Mouse (Mus musculus) cerebellum, adult 9-11 months (tissue): ENCODE data around the gene Nol6.

Experiments
- DNase-seq: peaks from one replicate; pipeline ENCODE4 v3.0.0; 2022

Gene Nol6

DNA sequence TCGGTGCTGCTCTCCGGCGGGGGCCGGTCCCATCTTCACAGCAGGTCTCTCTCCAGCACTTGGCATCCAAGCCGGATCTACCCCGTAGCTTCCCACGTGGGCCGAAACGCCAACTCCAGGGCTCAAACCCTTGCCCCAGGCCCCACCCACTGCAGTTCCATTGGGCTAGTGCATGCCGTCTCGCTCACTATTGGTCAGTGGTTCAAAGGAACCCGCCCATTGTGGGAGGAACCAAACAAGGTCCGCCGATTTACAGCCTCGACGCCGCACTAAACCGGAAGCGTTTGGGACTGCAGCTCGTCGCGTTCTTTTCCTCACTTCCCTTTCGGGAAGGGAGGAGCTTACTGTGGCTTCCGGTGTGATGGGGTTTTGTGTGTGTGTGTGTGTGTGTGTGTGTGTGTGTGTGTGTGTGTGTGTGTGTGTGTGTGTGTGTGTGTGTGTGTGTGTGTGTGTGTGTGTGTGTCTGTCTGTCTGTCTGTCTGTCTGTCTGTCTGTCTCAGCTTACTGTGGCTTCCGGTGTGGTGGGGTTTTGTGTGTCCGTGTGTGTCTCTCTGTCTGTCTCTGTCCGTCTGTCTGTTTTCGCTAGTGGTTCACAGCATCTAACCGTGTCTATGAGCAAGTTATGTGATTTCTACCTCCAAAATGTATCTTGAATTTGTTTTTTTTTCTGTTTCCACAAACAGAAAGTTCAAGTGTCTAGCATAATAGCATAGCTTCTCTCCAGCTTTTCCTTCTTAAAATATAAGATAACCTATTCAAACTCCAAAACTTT, at the start of gene Nol6:
TSS of gene Nol6 (minus strand) at position 276 of the 772 bp plus-strand sequence.
- peak; percentile 99 for DNase-seq

DNA sequence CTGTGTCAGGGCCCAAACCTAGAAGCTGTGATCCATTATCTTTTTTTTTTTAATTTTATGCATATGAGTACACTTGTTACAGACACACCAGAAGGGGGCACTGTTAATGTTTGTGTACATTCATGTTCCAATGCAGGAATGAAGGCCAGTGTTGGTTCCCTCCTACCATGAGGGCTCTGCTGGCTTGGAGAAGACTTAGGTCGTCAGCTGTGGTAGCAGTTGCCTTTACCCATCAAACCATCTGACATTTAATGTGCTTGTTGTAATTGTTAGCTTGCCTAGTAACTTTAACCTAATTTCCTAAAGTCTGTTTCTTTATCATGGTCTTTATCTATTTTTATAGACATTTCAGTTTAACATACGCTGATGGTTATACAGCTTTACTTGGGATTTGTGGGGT, 46.7 kb upstream of the Nol6 start:
- DNase-seq = no peak

DNA sequence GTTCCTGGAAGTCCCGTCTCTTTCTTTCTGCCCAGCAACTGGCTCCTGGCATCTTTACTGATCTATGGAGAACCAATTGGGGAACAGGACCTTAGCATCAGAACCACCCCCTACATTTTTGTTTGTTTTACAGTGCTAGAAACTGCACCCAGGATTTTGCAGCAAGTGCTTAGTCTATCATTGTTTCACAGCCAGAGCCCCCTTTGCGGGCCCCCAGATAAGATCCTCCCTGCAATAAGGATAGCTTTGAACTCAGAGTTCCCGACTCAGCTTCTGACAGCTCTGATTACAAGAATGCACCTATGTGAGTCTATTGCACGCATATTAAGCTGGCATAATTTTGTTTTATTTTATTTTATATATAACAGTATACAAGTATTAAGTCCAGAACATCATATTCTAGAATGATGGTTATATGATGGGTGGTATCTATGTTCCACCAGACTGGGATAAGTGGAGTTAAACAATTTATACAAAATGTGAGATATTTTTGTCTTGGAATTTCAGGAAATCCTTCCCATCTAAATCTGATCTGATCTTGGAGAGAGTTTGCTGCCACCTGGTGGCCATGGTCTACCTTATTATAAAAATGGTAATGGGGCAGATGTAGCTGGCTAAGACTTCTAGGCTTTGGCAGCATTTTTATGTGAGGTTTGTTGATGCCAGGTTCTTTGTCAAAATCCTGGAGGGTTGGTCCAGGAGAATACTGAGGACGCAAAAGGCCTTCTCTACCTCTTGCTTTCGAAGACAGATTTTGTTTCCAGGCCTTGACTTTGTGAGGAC, 41.6 kb upstream of the Nol6 start:
- peak; percentile 84 for DNase-seq

DNA sequence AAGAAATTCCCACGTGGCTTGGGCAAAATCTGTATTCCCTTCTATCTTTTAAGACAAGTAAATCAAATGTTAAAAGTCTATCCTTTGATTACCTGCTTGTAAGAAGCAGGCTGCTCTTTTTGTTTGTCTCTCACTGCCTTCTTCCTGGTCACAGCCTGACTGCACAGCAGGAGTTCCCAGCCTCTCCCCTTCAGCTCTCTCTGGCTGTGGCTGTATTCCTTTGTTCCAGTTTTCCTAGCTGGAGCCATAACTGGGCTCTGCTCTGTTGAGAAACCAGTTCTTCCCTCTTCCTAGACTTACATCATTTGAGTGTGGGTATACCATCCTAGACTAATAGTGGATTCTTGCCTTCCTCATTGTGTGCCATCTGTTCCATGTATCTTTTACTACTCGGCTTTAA, 40.7 kb upstream of the Nol6 start:
- DNase-seq = peak; percentile 59

DNA sequence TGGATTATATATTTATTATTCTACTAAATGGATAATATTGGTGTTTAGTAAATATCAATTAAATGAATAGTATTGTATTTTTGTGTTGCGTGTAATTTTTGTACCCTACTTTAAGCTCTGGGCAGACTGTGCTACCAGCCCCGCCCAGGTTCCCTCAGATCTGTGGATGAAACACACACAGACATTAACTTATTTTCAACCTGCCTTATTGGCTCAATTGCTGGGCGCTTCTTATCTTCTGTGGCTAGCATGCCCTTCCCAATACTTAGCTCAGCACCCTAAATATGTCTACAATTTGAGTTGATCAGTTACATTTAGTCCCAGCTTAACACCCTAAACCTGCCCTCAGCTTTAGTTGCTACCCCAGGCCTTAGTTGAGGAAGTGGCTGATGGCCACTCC, 37.0 kb upstream of the Nol6 start:
- no peak for DNase-seq

DNA sequence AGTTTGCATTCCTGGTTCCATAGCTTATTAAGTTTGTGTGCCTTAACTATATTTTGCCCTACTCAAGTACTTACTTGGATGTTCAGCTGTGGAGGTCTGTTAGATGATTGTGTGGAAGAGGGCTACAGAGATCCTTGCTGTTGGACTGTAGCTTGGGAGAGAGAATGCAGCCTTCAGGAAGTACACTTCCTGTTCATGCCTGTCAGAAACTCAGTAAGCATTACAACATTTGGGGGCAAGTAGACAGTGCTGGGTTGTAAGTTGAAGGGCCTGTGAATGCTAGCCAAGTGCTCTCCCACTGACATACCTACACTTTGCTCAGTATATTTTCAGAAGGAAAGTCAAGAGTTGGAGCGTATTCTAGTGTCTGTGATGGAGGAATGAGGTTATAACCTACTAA, 34.0 kb upstream of the Nol6 start:
- DNase-seq = no peak

DNA sequence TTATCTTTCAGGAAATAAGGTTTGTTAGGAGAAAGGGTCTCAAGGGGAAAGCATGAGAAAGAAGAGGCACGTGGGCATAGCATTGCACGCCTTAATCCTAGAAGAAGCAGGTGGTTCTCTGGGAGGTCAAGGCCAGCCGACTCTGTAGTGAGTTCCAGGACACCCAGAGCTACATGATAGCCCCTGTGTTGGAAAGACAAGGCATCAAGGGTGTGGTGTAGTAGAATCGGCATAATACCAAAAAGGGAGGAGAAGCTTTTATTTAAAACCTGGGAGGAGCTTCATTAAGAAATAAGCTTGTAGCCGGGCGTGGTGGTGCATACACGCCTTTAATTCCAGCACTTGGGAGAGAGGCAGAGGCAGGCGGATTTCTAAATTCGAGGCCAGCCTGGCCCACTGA, 32.7 kb upstream of the Nol6 start:
- DNase-seq = no peak

DNA sequence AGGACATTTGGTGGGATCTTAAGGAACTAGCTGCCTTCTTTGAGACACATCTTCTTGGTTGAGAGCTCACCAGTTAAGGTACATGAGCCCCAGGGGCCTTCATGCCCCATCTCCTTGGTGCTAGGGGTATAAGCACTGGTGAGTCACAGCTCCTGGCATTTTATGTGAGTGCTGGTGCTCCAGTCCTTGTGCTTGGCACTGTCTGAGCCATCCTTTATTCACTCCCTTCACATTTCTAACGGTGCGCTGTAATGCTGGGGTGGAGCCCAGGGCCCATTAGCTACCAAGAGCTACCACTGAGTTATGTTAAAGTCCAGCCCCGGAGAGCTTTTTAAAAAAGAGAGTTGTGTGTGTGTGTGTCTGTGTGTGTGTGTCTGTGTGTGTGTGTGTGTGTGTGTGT, 28.9 kb upstream of the Nol6 start:
- DNase-seq = no peak

DNA sequence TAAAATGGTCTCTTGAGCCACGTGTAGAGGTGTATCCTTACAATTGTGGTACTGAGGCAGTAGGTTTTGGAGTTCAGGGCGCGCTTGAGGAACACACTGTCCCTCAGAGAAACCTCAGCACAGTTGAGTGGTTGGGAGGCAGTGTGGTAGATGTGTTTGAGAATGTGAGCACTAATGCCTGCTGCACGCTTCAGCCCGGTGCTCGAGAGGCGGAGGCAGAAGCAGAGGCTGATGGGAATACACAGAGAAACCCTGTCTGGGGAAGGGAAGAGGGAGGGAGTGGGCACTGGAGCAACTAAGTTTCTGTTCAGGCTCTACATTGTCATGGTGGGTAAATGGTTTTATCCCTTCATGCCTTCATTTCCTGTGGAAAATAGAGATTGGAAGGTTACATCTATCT, 26.9 kb upstream of the Nol6 start:
- DNase-seq = no peak

DNA sequence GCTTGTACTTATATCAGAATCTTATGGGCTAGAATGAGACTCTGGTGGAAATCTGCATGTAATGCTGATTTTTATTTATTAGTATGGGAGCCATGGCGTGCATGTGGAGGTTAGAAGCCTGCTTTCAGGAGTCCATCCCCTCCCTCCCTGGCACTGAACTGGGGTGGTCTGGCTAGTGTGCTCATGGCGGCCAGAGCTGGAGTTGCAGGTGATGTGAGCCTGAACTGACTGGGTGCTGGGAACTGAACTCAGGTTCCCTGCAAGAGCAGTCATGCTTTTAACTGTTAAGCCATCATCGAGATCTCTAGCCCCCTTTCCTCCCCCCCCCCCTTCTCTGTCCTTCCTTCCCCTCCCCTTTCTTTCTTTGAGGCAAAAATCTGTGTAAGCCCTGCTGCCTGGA, 25.6 kb upstream of the Nol6 start:
- DNase-seq = no peak

DNA sequence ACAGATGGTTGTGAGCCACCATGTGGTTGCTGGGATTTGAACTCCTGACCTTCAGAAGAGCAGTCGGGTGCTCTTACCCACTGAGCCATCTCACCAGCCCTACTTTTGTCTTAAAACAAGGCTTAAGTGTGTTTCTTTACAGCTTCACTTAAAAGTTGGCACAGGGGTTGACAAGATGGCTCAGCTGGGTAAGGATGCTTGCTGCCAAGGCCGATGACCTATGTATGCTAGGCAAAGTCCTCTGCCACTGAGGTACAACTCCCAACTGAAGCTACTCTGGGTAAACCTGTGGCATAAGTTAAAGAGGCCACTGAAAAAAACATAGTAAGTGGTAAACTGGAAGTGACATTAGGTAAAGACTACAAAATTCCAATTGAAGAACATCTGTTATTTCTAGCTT, 18.3 kb upstream of the Nol6 start:
- DNase-seq = no peak

DNA sequence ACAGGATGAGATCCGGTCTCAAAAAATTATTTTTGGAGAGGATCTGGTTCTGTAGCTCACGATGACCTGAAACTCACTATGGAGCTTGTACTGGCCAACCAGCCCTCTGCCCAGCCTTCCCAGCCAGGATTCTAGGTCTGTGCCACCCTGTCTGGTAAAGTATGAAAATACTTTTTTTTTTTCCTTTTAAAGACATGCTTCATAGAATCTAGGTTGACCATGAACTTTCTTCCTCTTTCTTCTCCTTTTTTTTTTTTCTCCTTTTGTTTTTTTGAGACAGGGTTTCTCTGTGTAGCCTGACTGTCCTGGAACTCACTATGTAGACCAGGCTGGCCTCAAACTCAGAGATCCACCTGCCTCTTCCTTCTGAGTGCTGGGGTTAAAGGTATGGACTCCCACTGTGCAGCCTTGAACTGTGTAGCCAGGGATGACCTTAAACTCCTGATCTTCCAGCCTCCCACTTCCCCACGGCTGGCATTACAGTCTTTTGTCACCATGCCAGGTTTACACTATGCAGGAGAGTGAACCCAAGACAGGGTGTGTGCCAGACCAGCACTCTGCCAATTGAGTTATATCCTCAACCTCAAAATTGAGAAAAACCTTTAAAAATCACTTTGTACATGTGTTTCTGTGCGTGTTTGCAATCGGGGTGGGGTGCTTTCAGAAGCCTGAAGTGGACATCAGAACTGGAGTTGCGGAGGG, 16.1 kb upstream of the Nol6 start:
- no peak for DNase-seq

DNA sequence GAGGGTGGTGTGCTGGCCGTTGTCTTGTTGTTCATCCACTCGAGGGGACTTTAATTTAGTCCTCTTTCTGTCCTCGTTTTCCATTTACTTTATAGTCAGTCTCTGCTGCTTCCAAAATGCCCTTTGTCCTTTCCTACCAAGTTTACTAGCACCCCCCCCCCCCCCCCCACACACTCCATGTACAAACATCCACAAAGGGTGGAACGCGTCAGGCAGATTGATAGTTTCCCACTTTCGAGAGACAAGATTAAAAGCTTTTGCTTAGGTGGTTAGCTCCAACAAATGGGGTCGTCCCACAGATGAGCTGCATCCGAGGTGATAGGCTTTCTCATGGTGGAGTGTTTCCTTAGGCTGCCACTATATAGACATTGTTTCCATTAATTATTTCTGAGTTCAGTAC, 12.6 kb upstream of the Nol6 start:
- DNase-seq = no peak

DNA sequence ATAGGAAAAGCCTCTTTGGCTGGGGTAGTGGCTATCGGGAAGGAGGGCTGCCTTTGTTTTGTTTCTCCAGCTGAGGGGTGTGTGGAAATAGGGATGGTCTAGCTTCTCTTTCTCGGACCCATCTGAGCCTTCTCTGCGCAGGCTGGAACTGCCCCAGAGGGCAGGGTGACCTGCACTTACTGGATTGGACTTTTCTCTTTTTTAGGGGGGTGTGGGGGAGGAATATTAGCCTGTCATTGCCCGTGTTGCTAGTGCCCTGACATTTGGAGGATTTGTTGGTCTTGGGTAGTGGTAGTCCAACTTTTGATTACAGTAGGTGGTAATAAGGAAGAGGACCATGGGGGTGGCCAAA, 12.2 kb upstream of the Nol6 start:
- DNase-seq = peak; percentile 65

DNA sequence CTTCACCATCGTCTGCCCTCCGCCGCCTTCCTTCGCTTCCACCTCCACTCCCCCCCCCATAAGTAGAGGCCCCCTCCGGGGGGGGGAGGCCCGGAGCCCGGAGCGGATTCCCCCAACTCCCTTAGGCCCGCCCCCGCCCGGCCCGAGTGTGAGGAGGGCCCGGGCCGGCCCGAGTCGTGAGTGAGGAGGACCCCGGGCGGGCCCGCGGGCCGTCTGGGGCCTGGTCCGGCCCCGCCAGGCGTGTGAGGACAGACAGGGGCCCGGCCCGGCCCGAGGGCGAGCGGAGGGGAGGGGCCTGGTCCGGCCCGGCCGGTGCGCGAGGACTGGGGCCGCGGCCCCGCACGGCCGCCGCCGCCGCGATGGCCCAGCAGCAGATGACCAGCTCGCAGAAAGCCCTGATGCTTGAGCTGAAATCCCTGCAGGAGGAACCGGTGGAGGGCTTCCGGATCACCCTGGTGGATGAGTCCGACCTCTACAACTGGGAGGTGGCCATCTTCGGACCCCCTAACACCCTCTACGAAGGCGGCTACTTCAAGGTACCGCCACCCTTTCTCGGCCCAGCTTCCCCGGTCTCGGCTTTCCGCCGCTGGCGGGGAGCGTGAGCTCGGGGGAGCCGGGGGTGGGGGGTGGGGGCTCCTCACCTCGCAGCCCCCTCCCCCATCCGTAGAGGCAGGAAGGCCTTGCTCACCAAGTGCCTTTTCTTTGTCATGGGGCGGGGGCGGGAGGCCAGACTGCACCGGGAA, 11.6 kb upstream of the Nol6 start, which contains the start of gene Ube2r2:
TSS of gene Ube2r2 (plus strand) at position 33 of the 743 bp plus-strand sequence.
- peak; percentile 79 for DNase-seq

DNA sequence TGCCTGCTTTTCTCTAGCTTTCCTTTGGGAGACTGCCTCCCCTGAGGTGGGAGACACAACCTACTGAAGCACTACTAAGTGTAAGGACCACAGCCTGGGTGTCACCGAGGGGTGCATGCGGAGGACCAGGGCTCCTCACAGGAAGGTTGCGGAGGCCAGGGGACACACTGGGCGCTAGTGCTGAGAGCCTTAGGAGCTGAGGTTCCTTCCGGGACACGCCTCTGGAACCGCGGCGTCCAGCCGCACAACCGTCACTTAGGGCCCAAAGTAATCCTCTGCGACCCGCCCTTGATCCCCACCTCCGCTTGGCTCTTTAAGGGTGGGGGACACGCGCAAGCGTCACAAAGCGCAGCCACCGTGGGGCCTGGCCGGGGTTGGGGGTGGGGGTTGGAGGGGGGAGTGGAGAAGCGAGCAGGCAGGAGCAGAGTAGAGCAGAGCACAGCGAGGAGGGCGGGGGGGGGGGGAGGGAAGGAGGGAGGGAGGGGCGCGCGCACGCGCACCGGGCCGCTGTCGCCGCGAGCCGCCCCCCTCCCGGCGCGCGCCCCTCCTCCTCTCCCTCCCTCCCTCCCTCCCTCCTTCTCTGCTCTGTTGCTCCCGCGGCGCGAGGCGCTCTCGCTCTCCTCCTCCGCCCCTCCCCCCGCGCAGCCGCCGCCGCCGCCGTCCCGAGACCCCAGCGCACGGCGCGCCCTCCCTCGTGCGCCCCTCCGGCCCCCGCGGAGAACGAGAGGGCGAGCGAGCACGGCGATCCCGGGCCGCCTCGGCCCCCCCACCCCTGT, 10.9 kb upstream of the Nol6 start:
- peak; percentile 81 for DNase-seq

DNA sequence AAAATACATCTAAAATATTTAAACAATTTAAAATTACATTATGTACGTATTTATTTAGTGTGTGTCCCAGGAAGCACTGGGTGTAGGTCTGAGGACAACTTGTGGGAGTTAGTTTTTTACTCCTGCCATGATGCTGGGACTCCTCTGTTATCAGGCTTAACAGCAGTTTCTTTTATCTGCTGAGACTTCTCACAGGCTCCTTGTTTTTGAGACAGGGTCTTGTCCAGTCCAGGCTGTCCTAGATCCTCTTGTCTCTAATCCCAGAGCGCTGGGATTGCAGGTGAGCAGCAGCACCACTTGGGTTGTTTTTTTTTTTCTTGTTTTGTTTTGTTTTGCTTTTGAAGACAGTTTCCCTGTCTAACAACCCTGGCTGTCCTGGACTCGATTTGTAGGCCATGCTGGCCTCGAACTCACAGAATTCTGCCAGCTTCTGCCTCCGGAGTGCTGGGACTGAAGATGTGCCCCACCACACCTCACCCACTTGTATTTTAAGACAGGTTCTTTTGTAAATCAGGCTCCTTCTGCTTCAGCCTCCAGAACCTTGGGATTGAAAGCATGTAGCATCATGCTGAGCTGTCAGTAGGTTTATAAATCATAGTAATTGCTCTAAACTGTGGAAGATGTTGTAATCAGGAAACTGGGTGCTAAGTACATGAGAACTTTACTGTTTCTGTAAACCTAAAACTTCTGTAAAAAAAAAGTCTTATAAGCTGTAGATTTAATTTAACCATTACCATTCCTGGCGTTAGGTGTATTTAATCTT, 9.5 kb upstream of the Nol6 start:
- no peak for DNase-seq

DNA sequence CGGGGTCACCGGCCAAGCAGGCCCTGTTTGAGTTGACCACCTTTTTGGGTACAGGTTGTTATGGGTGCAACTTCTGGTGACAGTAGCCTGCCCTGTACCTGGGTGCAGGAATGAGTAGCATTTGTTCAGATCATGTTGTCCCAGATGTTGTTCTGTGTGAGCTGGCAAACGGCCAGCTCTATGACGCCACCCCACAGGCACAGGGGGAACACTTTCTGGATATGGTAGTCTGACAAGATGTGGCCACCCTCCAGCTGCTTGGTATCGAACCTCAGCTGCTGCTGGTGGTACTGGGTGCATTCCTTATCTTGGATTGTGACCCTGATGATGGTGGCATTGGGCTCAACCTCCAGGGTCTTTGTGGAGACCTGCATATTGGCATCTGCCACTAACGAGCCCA, 8.2 kb upstream of the Nol6 start:
- DNase-seq = no peak

DNA sequence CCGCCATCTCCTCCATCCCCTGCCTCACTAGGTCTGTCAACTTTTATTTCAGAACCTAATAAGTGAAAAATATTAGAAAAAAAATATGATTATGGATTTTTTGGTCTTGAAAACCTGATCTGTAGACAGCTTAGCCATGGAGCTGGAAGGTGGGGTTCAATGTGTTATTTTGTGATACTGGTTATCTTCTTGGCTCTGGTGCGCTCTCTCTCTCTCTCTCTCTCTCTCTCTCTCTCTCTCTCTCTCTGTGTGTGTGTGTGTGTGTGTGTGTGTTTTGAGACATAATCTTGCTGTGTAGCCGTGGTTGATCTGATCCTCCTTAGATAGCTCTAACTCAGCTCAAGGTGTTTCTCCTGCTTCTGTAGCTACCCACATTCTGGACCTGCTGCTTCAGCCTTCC, 5.6 kb upstream of the Nol6 start:
- no peak for DNase-seq

DNA sequence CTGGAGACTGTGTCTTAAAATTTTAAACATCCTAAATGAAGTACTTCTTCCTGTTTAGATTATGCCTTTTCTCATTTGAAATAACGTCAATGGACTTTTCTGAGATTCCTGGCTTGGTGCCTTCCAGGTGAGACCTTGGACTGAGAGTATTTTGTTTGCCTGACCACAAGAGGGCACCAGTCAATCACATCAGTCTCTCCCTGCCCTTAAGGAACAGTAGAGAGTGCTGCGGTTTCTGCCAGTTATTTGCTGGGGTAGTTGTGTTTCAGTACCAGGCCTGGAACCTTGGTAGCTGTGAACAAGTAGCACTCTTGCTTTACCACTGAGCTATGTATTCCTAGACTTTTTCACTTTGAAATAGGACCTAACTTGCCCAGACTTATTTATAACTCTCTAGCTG, 5.2 kb upstream of the Nol6 start:
- peak; percentile 74 for DNase-seq

DNA sequence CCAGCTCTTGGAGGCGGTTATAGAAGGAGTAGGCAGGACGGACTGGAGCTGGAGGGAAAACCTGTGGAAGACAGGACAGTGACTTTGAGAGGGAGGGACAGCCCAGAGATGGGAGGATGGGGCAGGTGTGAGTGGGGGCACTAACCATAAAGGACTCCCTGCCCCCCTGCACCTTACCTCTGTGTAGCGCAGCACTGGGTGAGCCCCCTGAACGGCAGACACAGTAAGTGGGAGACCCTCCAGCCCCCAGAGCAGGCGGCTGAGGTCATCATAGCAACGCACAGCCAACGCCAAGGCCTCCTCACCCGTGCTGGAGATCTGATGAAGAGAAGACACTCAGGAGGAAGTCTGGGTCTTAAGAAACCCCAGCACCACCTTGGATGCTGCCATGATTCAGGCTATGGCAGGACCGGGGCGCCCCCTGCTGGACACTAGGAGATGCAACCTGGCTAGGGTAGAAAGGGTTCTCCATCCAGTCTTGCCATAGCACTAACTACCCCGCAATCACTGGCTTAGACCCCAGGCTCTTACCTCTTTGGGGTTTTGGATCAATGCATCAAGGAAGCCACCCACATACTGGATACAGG, 5.5 kb downstream of the Nol6 start:
- no peak for DNase-seq
